Mouse (Mus musculus) cerebellum, adult 9-10 months (tissue): ENCODE data around the gene Lepr.
"Not testable (repeated sequence)": the region's sequence is repeated elsewhere in the genome, so short reads cannot be mapped to it uniquely, and the experiment has no call there.

Experiments used
- DNase-seq: peaks from one replicate; pipeline ENCODE4 v3.0.0; 2022

The Lepr gene

DNA sequence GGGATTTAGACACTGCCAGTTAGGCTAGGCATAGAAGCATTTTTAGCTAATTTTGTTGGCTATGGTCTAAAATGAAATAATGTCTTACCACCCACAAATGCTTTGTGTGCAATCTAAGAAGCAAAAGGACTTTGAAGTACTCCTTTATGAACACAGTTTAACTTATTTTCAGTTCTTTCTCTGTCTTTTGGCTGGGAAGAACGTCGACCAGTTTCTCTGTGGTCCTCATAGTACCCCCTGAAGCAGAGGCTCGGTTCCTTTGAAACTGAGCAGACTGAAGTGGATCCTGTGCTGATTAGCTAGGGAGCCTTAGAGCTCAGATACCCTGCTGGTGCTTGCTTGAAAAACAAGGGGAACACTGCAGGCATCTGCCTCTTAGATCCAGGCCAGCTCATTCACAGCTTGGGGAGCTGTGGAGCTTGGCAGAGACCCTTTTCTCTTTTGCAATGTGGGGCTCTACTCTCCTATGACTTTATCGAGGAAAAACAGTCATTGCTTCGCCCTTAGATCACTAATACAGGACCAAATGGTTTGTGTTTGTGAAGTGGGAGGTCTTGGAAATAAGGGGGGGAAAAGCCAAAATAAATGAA is 1.9 kb downstream of the Lepr start:
- DNase-seq, result no peak

GRCm38 (mm10) chr4:101721705-101722104 is 4.5 kb downstream of the Lepr start:
- DNase-seq, result no peak

GRCm38 (mm10) chr4:101741973-101742372 is 24.8 kb downstream of the Lepr start:
- DNase-seq, result no peak

DNA sequence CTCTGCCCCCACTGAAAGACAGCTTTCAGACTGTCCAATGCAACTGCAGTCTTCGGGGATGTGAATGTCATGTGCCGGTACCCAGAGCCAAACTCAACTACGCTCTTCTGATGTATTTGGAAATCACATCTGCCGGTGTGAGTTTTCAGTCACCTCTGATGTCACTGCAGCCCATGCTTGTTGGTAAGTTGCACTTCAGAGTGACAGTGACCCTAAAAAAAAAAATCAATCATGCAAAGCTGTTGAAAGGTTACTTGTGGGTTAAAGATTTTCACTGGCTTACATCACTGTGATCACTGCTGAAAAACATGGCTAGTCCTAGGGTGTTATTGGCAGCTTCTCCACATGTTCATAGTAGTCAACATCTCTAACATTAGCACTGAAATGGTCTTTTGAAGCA is 28.3 kb downstream of the Lepr start:
- DNase-seq, result no peak

DNA sequence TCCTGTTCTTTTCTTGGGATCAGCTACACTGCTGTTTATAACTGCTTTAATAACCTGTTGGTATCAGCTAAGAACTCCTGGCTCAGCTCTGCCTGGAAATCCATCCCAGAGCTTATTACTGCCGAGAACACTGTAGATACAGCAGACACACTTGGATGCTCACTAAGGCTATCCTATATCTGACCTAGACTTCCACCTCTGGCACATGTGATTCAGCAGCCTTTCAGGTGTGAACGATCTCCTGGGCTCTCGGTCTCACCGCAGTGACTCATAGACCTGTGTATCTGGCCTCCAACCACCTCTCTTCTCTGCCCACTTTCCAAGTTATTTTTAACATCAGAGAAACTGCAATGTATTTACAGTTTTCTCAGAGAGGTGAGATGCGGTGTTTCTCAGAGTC is 43.3 kb downstream of the Lepr start:
- no peak for DNase-seq

DNA sequence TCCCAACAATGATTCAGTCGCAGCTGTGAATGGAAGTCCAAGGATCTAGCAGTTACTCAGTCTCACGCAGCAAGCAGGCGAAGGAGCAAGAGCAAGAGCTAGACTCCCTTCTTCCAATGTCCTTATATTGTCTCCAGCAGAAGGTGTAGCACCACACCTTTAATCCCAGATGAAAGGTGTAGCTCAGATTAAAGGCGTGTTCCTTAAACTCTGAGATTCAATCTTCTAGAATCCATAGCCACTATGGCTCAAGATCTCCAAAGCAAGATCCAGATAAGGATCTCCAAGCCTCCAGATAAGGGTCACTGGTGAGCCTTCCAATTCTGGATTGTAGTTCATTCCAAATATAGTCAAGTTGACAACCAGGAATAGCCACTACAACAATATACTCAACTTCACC is 126.7 kb downstream of the Lepr start, which contains the start of gene B020004J07Rik:
Gene B020004J07Rik, minus strand, starts transcription at position 101 of the 400 bp plus-strand sequence.
- not testable (repeated sequence) for DNase-seq

- no peak for DNase-seq
Measured at GRCm38 (mm10) chr4:101850908-101851307, 133.7 kb downstream of the Lepr start.

- DNase-seq, result peak; percentile 11
Measured at GRCm38 (mm10) chr4:101860873-101861272, 143.7 kb downstream of the Lepr start.

- no peak for DNase-seq
Measured at GRCm38 (mm10) chr4:101862289-101862688, 145.1 kb downstream of the Lepr start.
